Mouse (Mus musculus) kidney, embryonic 15.5 days (tissue): ENCODE data around the gene Srebf2. TPM values are rescaled to one million over a fixed set of nuclear protein-coding genes. Genes with fewer than 3 reads are reported as not detected.
"Not testable (repeated sequence)": the region's sequence is repeated elsewhere in the genome, so short reads cannot be mapped to it uniquely, and the experiment has no call there.

Experiments used
- ATAC-seq: fragments of 200-750 bp; cut with Nextera tagmentation; replicated peaks from 2 replicates; pipeline ENCODE4 v1.8.0; 2017; ENCODE audit warnings: moderate TSS enrichment; ENCODE audit not compliant: low FRiP score
- H3K27ac ChIP-seq: fragments of 300-500 bp; sonication (generic); 2 replicates; pipeline ENCODE4 v1.5.1; 2015; ENCODE audit warnings: mild to moderate bottlenecking, inconsistent platforms
- H3K27me3 ChIP-seq: fragments of 300-500 bp; sonication (generic); 2 replicates; pipeline ENCODE4 v1.6.1; 2015; ENCODE audit warnings: inconsistent platforms
- H3K36me3 ChIP-seq: fragments of 300-500 bp; sonication (generic); 2 replicates; pipeline ENCODE4 v1.6.1; 2015; ENCODE audit warnings: inconsistent platforms
- H3K4me1 ChIP-seq: fragments of 300-500 bp; sonication (generic); 2 replicates; pipeline ENCODE4 v1.6.1; 2015; ENCODE audit warnings: inconsistent platforms
- H3K4me2 ChIP-seq: fragments of 300-500 bp; sonication (generic); 2 replicates; pipeline ENCODE4 v1.6.1; 2015; ENCODE audit warnings: moderate library complexity, mild to moderate bottlenecking, inconsistent platforms
- H3K4me3 ChIP-seq: fragments of 300-500 bp; sonication (generic); replicated peaks from 2 replicates; pipeline ENCODE4 v1.5.1; 2015; ENCODE audit warnings: mild to moderate bottlenecking, inconsistent platforms
- H3K9ac ChIP-seq: fragments of 300-500 bp; sonication (generic); 2 replicates; pipeline ENCODE4 v1.6.1; 2015; ENCODE audit warnings: mild to moderate bottlenecking, inconsistent platforms
- H3K9me3 ChIP-seq: fragments of 300-500 bp; sonication (generic); replicated peaks from 2 replicates; pipeline ENCODE4 v1.6.1; 2016; ENCODE audit warnings: inconsistent platforms
- WGBS: fragments of 180-500 bp; shearing (Covaris S2); methylation state at CpG from one replicate; pipeline ENCODE4 v1.1.7; 2015; ENCODE audit warnings: mixed read lengths; 5-methylcytosine and 5-hydroxymethylcytosine counted together
- polyA plus RNA-seq: library from polyadenylated mRNA; unstranded; fragments of >200 nt; fragmentation: Nextera tagmentation; extraction: Ambion mirVana; gene quantifications from 2 replicates; pipeline ENCODE4 v1.2.1, GENCODE M21; 2015

Srebf2 gene
- 126 and 147 TPM in 2 replicates for polyA plus RNA-seq

GRCm38 (mm10) chr15:82146770-82147610 is at the start of gene Srebf2:
Gene Srebf2, plus strand, starts transcription at chr15:82147181.
- peaks cover 41% of the 10 kb centered on the region for H3K4me1 ChIP-seq
- ATAC-seq, result peak; percentile 98
- H3K36me3 ChIP-seq, result peaks cover 5% of the 10 kb centered on the region; the same call in 1 of the 2 replicates
- peak within 1 kb of the TSS; percentile 96 for H3K27ac ChIP-seq
- peak within 1 kb of the TSS; percentile 89 for H3K4me3 ChIP-seq
- H3K9ac ChIP-seq, result peak within 1 kb of the TSS; percentile 87
- no peaks in the 10 kb centered on the region for H3K27me3 ChIP-seq
- no peaks in the 10 kb centered on the region for H3K9me3 ChIP-seq
- H3K4me2 ChIP-seq, result peak within 1 kb of the TSS; percentile 85
- WGBS, result under 1% methylated on average over 65 of the region's 79 CpGs

- H3K27me3 ChIP-seq, result 0 out of 2 replicates have a peak, but pooled peaks cover 7% of the 10 kb centered on the region
- no peaks in the 10 kb centered on the region for H3K9me3 ChIP-seq
- 14% methylated on average over 8 of the region's 8 CpGs for WGBS
- no peak overlapping the region for H3K4me2 ChIP-seq
- H3K4me1 ChIP-seq, result peaks cover 3% of the 10 kb centered on the region; the same call in 1 of the 2 replicates
- no peak overlapping the region for H3K9ac ChIP-seq
- ATAC-seq, result no peak
- H3K4me3 ChIP-seq, result no peak overlapping the region
- H3K36me3 ChIP-seq, result no peaks in the 10 kb centered on the region
- no peak overlapping the region for H3K27ac ChIP-seq
Observed at GRCm38 (mm10) chr15:82106953-82107555, 39.9 kb upstream of the Srebf2 start.

GRCm38 (mm10) chr15:82120544-82120943 is 26.4 kb upstream of the Srebf2 start:
- H3K36me3 ChIP-seq, result no peaks in the 10 kb centered on the region
- ATAC-seq, result no peak
- H3K4me3 ChIP-seq, result no peak overlapping the region
- no peaks in the 10 kb centered on the region; the same call in 1 of the 2 replicates for H3K27me3 ChIP-seq
- WGBS, result 79% methylated on average over 8 of the region's 8 CpGs
- H3K27ac ChIP-seq, result no peak overlapping the region
- H3K4me2 ChIP-seq, result no peak overlapping the region
- no peaks in the 10 kb centered on the region for H3K9me3 ChIP-seq
- H3K9ac ChIP-seq, result no peak overlapping the region
- H3K4me1 ChIP-seq, result no peaks in the 10 kb centered on the region

- WGBS, result 83% methylated on average over 4 of the region's 4 CpGs
Observed at GRCm38 (mm10) chr15:82126690-82127089, 20.3 kb upstream of the Srebf2 start.

GRCm38 (mm10) chr15:82127426-82128374 is 19.3 kb upstream of the Srebf2 start, which contains the start of gene Ccdc134:
Gene Ccdc134, plus strand, starts transcription at chr15:82127922.
- H3K36me3 ChIP-seq, result peaks cover 21% of the 10 kb centered on the region
- peak within 1 kb of the TSS; percentile 83 for H3K27ac ChIP-seq
- 1% methylated on average over 73 of the region's 74 CpGs for WGBS
- H3K4me2 ChIP-seq, result peak within 1 kb of the TSS; percentile 97
- H3K9me3 ChIP-seq, result no peaks in the 10 kb centered on the region
- peak within 1 kb of the TSS; percentile 79 for H3K9ac ChIP-seq
- peak within 1 kb of the TSS; percentile 86 for H3K4me3 ChIP-seq
- H3K4me1 ChIP-seq, result peaks cover 18% of the 10 kb centered on the region
- ATAC-seq, result peak; percentile 99
- H3K27me3 ChIP-seq, result no peaks in the 10 kb centered on the region; the same call in 1 of the 2 replicates

More at GRCm38 (mm10) chr15:82126690-82127089, 20.3 kb upstream of the Srebf2 start:
- H3K27ac ChIP-seq, H3K4me3 ChIP-seq, ATAC-seq, H3K4me2 ChIP-seq, H3K9me3 ChIP-seq, H3K27me3 ChIP-seq, H3K9ac ChIP-seq: not testable (repeated sequence)
- Histone ChIP-seq H3K4me1 (peaks cover 18% of the 10 kb centered on the region), H3K36me3 (peaks cover 13% of the 10 kb centered on the region)

GRCm38 (mm10) chr15:82128398-82128797 is 18.6 kb upstream of the Srebf2 start:
- Histone ChIP-seq H3K9me3 (no peaks in the 10 kb centered on the region), H3K27ac (peak overlapping the region; percentile 83), H3K4me3 (peak overlapping the region; percentile 86), H3K36me3 (peaks cover 27% of the 10 kb centered on the region), H3K4me2 (peak overlapping the region; percentile 97), H3K27me3 (no peaks in the 10 kb centered on the region; the same call in 1 of the 2 replicates), H3K4me1 (peaks cover 18% of the 10 kb centered on the region), H3K9ac (peak overlapping the region; percentile 79)
- no peak for ATAC-seq
- WGBS, result under 1% methylated on average over 5 of the region's 5 CpGs

GRCm38 (mm10) chr15:82130599-82130998 is 16.4 kb upstream of the Srebf2 start:
- no peak overlapping the region for H3K4me2 ChIP-seq
- no peaks in the 10 kb centered on the region for H3K9me3 ChIP-seq
- no peak overlapping the region for H3K9ac ChIP-seq
- peaks cover 18% of the 10 kb centered on the region for H3K4me1 ChIP-seq
- H3K27me3 ChIP-seq, result no peaks in the 10 kb centered on the region; the same call in 1 of the 2 replicates
- H3K27ac ChIP-seq, result no peak overlapping the region
- no peak for ATAC-seq
- H3K4me3 ChIP-seq, result no peak overlapping the region
- 73% methylated on average over 7 of the region's 7 CpGs for WGBS
- peaks cover 29% of the 10 kb centered on the region for H3K36me3 ChIP-seq

- Histone ChIP-seq H3K9ac (no peak overlapping the region), H3K4me1 (no peaks in the 10 kb centered on the region), H3K4me2 (no peak overlapping the region), H3K27me3 (no peaks in the 10 kb centered on the region), H3K27ac (no peak overlapping the region), H3K4me3 (no peak overlapping the region), H3K9me3 (no peaks in the 10 kb centered on the region), H3K36me3 (peaks cover 27% of the 10 kb centered on the region)
- no peak for ATAC-seq
- WGBS, result 85% methylated on average over 4 of the region's 4 CpGs
Observed at GRCm38 (mm10) chr15:82135372-82135771, 11.6 kb upstream of the Srebf2 start.

- no peaks in the 10 kb centered on the region for H3K4me1 ChIP-seq
- WGBS, result 57% methylated on average over 4 of the region's 4 CpGs
- no peak for ATAC-seq
- no peaks in the 10 kb centered on the region for H3K9me3 ChIP-seq
- H3K27ac ChIP-seq, result no peak overlapping the region
- H3K4me3 ChIP-seq, result no peak overlapping the region
- H3K4me2 ChIP-seq, result no peak overlapping the region
- no peaks in the 10 kb centered on the region for H3K27me3 ChIP-seq
- no peak overlapping the region for H3K9ac ChIP-seq
- peaks cover 15% of the 10 kb centered on the region for H3K36me3 ChIP-seq
Observed at GRCm38 (mm10) chr15:82138565-82138964, 8.4 kb upstream of the Srebf2 start.

GRCm38 (mm10) chr15:82139196-82139595 is 7.8 kb upstream of the Srebf2 start:
- Histone ChIP-seq H3K4me2 (no peak overlapping the region), H3K27ac (no peak overlapping the region), H3K9me3 (no peaks in the 10 kb centered on the region), H3K4me3 (no peak overlapping the region), H3K36me3 (peaks cover 14% of the 10 kb centered on the region), H3K9ac (no peak overlapping the region), H3K27me3 (no peaks in the 10 kb centered on the region), H3K4me1 (no peaks in the 10 kb centered on the region)
- WGBS, result 93% methylated on average over 8 of the region's 8 CpGs
- ATAC-seq, result no peak

- Histone ChIP-seq H3K36me3 (peaks cover 14% of the 10 kb centered on the region), H3K9ac (no peak overlapping the region), H3K4me2 (no peak overlapping the region), H3K4me3 (no peak overlapping the region), H3K9me3 (no peaks in the 10 kb centered on the region), H3K27ac (no peak overlapping the region), H3K4me1 (peaks cover 5% of the 10 kb centered on the region), H3K27me3 (no peaks in the 10 kb centered on the region)
- no peak for ATAC-seq
- 88% methylated on average over 3 of the region's 3 CpGs for WGBS
Observed at GRCm38 (mm10) chr15:82140355-82140754, 6.6 kb upstream of the Srebf2 start.
